Mouse (Mus musculus): ENCODE measurements around the gene Naga. TPM values are rescaled to one million over a fixed set of nuclear protein-coding genes. Genes with fewer than 3 reads are reported as not detected.
A peak's percentile ranks its signal among the peaks of the same experiment; 100 is the strongest.
"Not testable (repeated sequence)": the region's sequence is repeated elsewhere in the genome, so short reads cannot be mapped to it uniquely, and the experiment has no call there.

Gene Naga
- total and polyA plus RNA-seq, 2 experiments from 2014 or later, result 33.7 to 47.5 TPM

- Histone ChIP-seq H3K4me1 (ENCODE audit: insufficient read depth) (peaks cover 9% of the 10 kb centered on the region; the same call in 1 of the 2 replicates), H3K27me3 (ENCODE audit: insufficient read depth, low read length) (no peaks in the 10 kb centered on the region), H3K27ac (ENCODE audit: low read depth, low read length) (no peak overlapping the region), H3K4me3 (ENCODE audit: low read depth, low read length) (no peak overlapping the region), H3K4me2 (ENCODE audit: low read depth) (no peak overlapping the region), H3K9ac (no peak overlapping the region), H3K36me3 (ENCODE audit: insufficient read depth) (no peaks in the 10 kb centered on the region), H3K9me3 (ENCODE audit: low read length) (no peaks in the 10 kb centered on the region)
- no peak for TF ChIP-seq CTCF (IDR thresholded peaks at IDR 0.05; ENCODE audit: low read depth)
- DNase-seq (no peak), ATAC-seq (no peak)
- 90% methylated on average over 6 of the region's 6 CpGs for WGBS
Measured at GRCm38 (mm10) chr15:82372446-82372845, 33.7 kb upstream of the Naga start.

DNA sequence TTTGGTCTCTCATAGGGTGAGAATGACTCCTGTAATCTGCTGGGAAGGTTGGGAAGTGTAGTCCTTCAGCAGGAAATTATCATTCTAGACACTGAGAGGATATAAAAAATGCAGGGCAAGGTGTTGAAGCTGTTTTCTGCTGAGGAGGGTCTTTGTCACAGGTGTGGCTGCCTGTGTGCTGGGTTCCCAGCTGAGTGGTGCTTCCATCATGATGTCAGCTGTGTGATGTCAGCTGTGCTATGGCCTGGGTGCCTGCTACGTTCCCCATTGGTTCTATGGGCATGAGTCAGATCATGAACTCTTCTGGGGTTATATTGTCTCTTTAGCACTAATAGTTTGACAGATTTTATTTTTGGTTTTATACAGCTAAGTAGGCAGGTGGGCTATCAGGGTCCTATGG, 30.1 kb upstream of the Naga start:
- DNase-seq (no peak), ATAC-seq (no peak)
- Histone ChIP-seq H3K9ac (no peak overlapping the region), H3K4me3 (ENCODE audit: low read depth, low read length) (no peak overlapping the region), H3K9me3 (ENCODE audit: low read length) (no peaks in the 10 kb centered on the region), H3K27me3 (ENCODE audit: insufficient read depth, low read length) (no peaks in the 10 kb centered on the region), H3K27ac (ENCODE audit: low read depth, low read length) (no peak overlapping the region), H3K36me3 (ENCODE audit: insufficient read depth) (no peaks in the 10 kb centered on the region), H3K4me1 (ENCODE audit: insufficient read depth) (no peaks in the 10 kb centered on the region), H3K4me2 (ENCODE audit: low read depth) (no peak overlapping the region)
- 86% methylated on average over 1 of the region's 1 CpGs for WGBS
- TF ChIP-seq CTCF (IDR thresholded peaks at IDR 0.05; ENCODE audit: low read depth), result no peak

GRCm38 (mm10) chr15:82368146-82368545, 29.4 kb upstream of the Naga start:
- Histone ChIP-seq H3K4me3 (ENCODE audit: low read depth, low read length) (no peak overlapping the region), H3K9me3 (ENCODE audit: low read length) (no peaks in the 10 kb centered on the region), H3K4me2 (ENCODE audit: low read depth) (no peak overlapping the region), H3K27me3 (ENCODE audit: insufficient read depth, low read length) (no peaks in the 10 kb centered on the region), H3K27ac (ENCODE audit: low read depth, low read length) (no peak overlapping the region), H3K9ac (no peak overlapping the region), H3K36me3 (ENCODE audit: insufficient read depth) (no peaks in the 10 kb centered on the region), H3K4me1 (ENCODE audit: insufficient read depth) (no peaks in the 10 kb centered on the region)
- 94% methylated on average over 4 of the region's 4 CpGs for WGBS
- no peak for TF ChIP-seq CTCF (IDR thresholded peaks at IDR 0.05; ENCODE audit: low read depth)
- ATAC-seq (no peak), DNase-seq (no peak)

DNA sequence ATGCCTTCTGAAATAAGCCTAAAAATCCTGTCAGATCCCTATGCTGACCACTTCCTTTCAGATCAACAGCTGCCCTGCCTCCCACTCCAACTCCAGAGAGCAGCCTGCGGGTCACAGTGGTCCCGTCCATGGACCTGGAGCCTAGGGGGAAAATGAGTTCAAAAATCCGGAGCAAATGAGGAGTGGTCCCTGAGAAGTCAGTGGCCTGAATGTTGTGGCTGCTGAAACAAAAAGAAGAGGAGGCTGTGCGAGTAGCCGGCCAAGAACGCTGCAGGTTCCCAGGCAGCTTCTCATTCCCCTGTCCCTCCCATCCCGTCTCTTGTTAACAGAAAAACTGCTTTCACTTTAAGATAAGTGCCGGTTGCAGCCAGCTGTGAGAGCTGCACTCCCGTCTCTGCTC, 25.8 kb upstream of the Naga start:
- not testable (repeated sequence) for H3K9me3 ChIP-seq (ENCODE audit: low read length); H3K4me3 ChIP-seq (ENCODE audit: low read depth, low read length); H3K9ac ChIP-seq; DNase-seq; H3K27me3 ChIP-seq (ENCODE audit: insufficient read depth, low read length); H3K36me3 ChIP-seq (ENCODE audit: insufficient read depth); H3K27ac ChIP-seq (ENCODE audit: low read depth, low read length); ATAC-seq; H3K4me1 ChIP-seq (ENCODE audit: insufficient read depth); H3K4me2 ChIP-seq (ENCODE audit: low read depth)
- 10% methylated on average over 6 of the region's 9 CpGs for WGBS

DNA sequence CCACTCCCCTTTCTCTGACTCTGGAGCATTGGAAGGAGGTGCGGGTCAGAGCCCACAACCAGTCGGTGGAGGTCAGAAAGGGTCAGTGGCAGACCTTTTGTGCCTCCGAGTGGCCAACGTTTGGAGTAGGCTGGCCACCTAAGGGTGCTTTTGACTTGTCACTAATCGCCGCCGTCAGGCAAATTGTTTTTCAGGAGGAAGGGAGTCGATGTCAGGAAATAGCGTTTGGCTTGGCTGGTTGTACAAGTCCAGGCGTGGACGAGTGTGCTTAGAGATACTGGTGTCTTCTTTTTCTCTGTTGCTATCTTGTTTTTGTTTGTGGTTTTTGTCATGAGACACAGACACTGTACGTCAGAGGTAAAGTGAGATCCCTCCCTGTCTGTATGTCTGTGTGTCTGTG, 25.1 kb upstream of the Naga start:
- not testable (repeated sequence) for H3K4me1 ChIP-seq (ENCODE audit: insufficient read depth); H3K36me3 ChIP-seq (ENCODE audit: insufficient read depth); ATAC-seq; H3K27ac ChIP-seq (ENCODE audit: low read depth, low read length); H3K27me3 ChIP-seq (ENCODE audit: insufficient read depth, low read length); H3K4me2 ChIP-seq (ENCODE audit: low read depth); DNase-seq; H3K9me3 ChIP-seq (ENCODE audit: low read length); H3K4me3 ChIP-seq (ENCODE audit: low read depth, low read length); H3K9ac ChIP-seq
- WGBS, result 79% methylated on average over 7 of the region's 12 CpGs

- H3K36me3 ChIP-seq (ENCODE audit: insufficient read depth), result no peaks in the 10 kb centered on the region
- 86% methylated on average over 3 of the region's 4 CpGs for WGBS
- no peak overlapping the region for H3K27ac ChIP-seq (ENCODE audit: low read depth, low read length)
- no peaks in the 10 kb centered on the region for H3K4me1 ChIP-seq (ENCODE audit: insufficient read depth)
- no peak overlapping the region for H3K4me3 ChIP-seq (ENCODE audit: low read depth, low read length)
- H3K27me3 ChIP-seq (ENCODE audit: insufficient read depth, low read length), result no peaks in the 10 kb centered on the region
- ATAC-seq (no peak), DNase-seq (no peak)
- no peak overlapping the region for H3K4me2 ChIP-seq (ENCODE audit: low read depth)
- no peak overlapping the region for H3K9ac ChIP-seq
- H3K9me3 ChIP-seq (ENCODE audit: low read length), result no peaks in the 10 kb centered on the region
- TF ChIP-seq CTCF (IDR thresholded peaks at IDR 0.05; ENCODE audit: low read depth), result no peak
Measured at GRCm38 (mm10) chr15:82362234-82362633, 23.5 kb upstream of the Naga start.

- Histone ChIP-seq H3K4me3 (ENCODE audit: low read depth, low read length) (no peak overlapping the region), H3K9ac (no peak overlapping the region), H3K9me3 (ENCODE audit: low read length) (no peaks in the 10 kb centered on the region), H3K36me3 (ENCODE audit: insufficient read depth) (no peaks in the 10 kb centered on the region), H3K27ac (ENCODE audit: low read depth, low read length) (no peak overlapping the region), H3K4me2 (ENCODE audit: low read depth) (no peak overlapping the region), H3K27me3 (ENCODE audit: insufficient read depth, low read length) (no peaks in the 10 kb centered on the region), H3K4me1 (ENCODE audit: insufficient read depth) (no peaks in the 10 kb centered on the region)
- WGBS, result 74% methylated on average over 11 of the region's 11 CpGs
- peak; percentile 65 for TF ChIP-seq CTCF (IDR thresholded peaks at IDR 0.05; ENCODE audit: low read depth)
- DNase-seq (peak; percentile 40), ATAC-seq (peak; percentile 69; the same call in 1 of the 2 replicates)
Measured at GRCm38 (mm10) chr15:82361459-82362018, 22.8 kb upstream of the Naga start.

All from forebrain, postnatal 0 days (tissue).